Mouse (Mus musculus): ENCODE data around the gene Epha3. TPM values are rescaled to one million over a fixed set of nuclear protein-coding genes. Genes with fewer than 3 reads are reported as not detected.

The Epha3 gene
- polyA plus RNA-seq, 1 experiment from 2014 or later, result 35.0 TPM

DNA sequence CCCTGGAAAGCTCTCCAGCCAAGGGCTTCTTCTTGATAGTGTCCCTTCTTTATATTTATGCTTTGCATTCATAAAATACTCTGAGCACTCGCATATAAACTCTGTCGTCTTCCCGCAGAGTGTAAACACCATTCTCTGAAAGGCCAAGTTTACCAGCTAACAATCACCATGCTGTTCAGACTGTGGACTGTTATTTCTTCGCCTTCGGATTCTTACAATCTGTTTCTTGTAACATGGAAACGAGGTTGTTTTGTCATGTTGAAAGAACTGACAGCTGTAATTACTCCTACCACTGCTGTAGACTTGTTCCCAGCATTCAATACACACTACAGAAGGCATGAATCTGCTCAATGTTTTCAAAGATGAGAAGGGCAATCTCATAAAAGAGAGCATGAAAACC, 46.4 kb downstream of the Epha3 start:
- Histone ChIP-seq H3K27me3 (no peaks in the 10 kb centered on the region), H3K36me3 (no peaks in the 10 kb centered on the region), H3K4me1 (no peaks in the 10 kb centered on the region), H3K27ac (peak overlapping the region; percentile 25), H3K4me2 (peak overlapping the region; percentile 2; the same call in 1 of the 2 replicates), H3K4me3 (no peak overlapping the region), H3K9me3 (no peaks in the 10 kb centered on the region), H3K9ac (no peak overlapping the region)
- peak; percentile 64; the same call in 1 of the 2 replicates for ATAC-seq (ENCODE audit: borderline replicate concordance, extremely low read depth, low FRiP score, low TSS enrichment)
- WGBS, result 40% methylated on average over 6 of the region's 6 CpGs

DNA sequence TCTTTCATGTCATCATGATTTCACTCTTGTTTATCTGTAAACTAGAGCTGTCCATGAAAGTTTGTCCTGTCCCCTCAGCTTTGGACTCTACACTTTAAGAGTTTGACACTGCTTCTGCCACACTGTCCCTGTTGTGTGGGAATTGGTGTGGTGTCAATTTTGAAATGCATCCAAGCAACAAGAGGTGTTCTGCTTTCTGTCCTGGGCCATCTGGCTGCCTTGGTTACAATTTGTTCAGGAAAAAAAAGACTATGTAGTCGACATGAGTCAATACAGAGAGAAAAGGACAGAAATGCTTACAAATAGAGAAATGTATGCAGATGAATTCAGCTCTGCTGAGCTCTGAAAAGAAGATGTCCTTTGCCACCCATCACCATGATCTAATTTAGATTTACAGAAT, 47.3 kb downstream of the Epha3 start:
- H3K36me3 ChIP-seq, result no peaks in the 10 kb centered on the region
- no peaks in the 10 kb centered on the region for H3K4me1 ChIP-seq
- 15% methylated on average over 1 of the region's 1 CpGs for WGBS
- H3K4me2 ChIP-seq, result no peak overlapping the region
- H3K27ac ChIP-seq, result no peak overlapping the region
- no peak overlapping the region for H3K9ac ChIP-seq
- H3K4me3 ChIP-seq, result no peak overlapping the region
- ATAC-seq (ENCODE audit: borderline replicate concordance, extremely low read depth, low FRiP score, low TSS enrichment), result no peak
- no peaks in the 10 kb centered on the region for H3K9me3 ChIP-seq
- no peaks in the 10 kb centered on the region for H3K27me3 ChIP-seq

DNA sequence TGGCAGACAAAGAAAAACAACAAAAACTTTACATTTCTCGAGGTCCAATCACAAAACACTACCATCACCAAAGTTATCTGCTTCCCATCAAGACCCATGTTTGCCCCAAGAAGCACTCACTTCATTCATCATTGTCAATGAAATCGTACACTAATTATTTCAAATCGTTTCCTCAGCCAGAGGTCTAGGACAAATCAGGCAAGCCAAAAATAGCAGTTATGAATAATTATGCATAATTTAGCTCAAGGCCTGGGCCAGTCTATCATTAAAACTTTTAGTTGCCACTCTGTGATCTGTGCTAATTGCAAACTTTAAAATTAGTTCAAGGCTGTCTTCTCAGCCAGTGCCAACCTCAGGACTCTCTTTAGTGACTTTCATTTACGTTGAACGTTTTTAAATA, 54.1 kb downstream of the Epha3 start:
- Histone ChIP-seq H3K36me3 (no peaks in the 10 kb centered on the region), H3K4me2 (no peak overlapping the region), H3K4me1 (no peaks in the 10 kb centered on the region), H3K9me3 (no peaks in the 10 kb centered on the region), H3K9ac (no peak overlapping the region), H3K27me3 (no peaks in the 10 kb centered on the region), H3K4me3 (no peak overlapping the region), H3K27ac (no peak overlapping the region)
- ATAC-seq (ENCODE audit: borderline replicate concordance, extremely low read depth, low FRiP score, low TSS enrichment), result no peak
- 48% methylated on average over 5 of the region's 5 CpGs for WGBS

DNA sequence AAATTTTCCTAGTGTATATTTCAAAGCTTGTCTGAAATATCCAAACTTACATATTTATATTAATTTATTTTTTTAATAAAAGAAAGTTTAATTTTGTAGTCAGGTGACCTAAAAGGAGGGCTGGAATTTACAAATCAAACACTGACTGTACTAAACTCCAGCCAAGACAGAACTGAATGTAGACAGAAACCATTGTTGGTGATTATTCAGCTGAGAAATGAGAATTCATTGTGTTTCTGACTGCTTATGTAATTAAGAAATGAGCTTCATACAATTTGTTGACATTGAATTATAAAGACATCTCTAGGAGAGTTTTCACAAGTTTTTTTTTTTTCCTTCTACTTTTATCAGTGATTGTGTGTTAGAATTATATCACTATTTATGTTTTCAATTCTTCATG, 55.0 kb downstream of the Epha3 start:
- H3K9ac ChIP-seq, result no peak overlapping the region
- no peak overlapping the region for H3K4me3 ChIP-seq
- H3K36me3 ChIP-seq, result no peaks in the 10 kb centered on the region
- no peak overlapping the region for H3K27ac ChIP-seq
- no peak overlapping the region for H3K4me2 ChIP-seq
- no peak for ATAC-seq (ENCODE audit: borderline replicate concordance, extremely low read depth, low FRiP score, low TSS enrichment)
- H3K27me3 ChIP-seq, result no peaks in the 10 kb centered on the region
- no peaks in the 10 kb centered on the region for H3K4me1 ChIP-seq
- H3K9me3 ChIP-seq, result no peaks in the 10 kb centered on the region

DNA sequence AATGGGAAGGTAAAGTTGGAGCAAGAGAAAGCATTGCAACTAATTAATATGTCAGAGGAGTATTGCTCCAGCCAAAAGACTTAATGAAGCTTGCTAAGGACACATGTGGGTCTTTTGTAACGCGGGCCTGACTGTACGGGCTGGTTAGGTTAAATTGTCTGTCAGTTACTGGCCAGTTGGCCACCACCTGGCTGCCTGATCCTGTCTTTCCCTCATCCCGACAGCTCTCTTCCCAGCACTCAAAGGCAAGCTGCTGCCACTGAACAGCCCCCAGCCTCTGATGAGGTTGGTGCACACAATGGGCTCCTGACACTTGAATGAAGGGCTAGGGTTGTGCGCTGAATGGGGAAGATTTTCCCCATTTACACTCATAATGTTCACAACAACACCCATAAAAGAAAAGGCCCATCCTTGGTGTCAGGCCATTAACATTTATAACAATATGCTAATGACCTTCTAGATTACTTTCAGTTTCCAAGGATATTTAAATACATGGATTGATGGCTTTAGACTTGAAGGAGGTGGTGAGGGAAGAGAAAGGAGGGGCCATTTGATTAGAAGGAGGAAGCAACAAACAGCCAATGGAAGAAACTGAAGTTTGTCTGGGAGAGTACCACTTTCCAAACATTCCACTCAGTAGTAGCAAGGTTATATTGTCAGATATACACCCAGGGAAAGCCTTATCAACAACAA, 57.4 kb downstream of the Epha3 start:
- no peaks in the 10 kb centered on the region for H3K9me3 ChIP-seq
- WGBS, result 75% methylated on average over 5 of the region's 5 CpGs
- ATAC-seq (ENCODE audit: borderline replicate concordance, extremely low read depth, low FRiP score, low TSS enrichment), result no peak
- H3K27me3 ChIP-seq, result no peaks in the 10 kb centered on the region
- no peak overlapping the region for H3K4me3 ChIP-seq
- no peak overlapping the region for H3K27ac ChIP-seq
- H3K9ac ChIP-seq, result no peak overlapping the region
- no peaks in the 10 kb centered on the region for H3K36me3 ChIP-seq
- H3K4me2 ChIP-seq, result no peak overlapping the region
- H3K4me1 ChIP-seq, result no peaks in the 10 kb centered on the region

DNA sequence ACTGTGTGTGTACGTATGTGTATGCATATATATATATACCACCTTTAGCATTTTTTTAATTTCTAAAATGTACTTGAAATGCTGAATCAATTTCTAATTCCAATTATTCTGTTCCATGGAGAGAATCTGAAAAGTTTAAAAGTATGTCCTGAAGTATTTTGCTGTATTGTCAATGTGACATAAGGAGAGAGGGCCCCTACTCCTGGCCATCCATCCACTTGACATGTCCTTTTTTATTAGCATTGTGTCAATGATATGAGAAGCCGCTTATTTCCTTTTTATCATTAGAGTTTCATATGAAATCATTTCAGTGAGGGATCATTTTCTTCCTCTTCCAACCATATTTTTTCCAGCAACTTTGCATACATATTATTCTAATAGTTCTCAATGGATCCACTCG, 58.0 kb downstream of the Epha3 start:
- H3K4me2 ChIP-seq, result no peak overlapping the region
- ATAC-seq (ENCODE audit: borderline replicate concordance, extremely low read depth, low FRiP score, low TSS enrichment), result no peak
- H3K9me3 ChIP-seq, result no peaks in the 10 kb centered on the region
- H3K27me3 ChIP-seq, result no peaks in the 10 kb centered on the region
- H3K9ac ChIP-seq, result no peak overlapping the region
- 90% methylated on average over 3 of the region's 3 CpGs for WGBS
- no peaks in the 10 kb centered on the region for H3K36me3 ChIP-seq
- H3K4me1 ChIP-seq, result no peaks in the 10 kb centered on the region
- no peak overlapping the region for H3K27ac ChIP-seq
- no peak overlapping the region for H3K4me3 ChIP-seq

DNA sequence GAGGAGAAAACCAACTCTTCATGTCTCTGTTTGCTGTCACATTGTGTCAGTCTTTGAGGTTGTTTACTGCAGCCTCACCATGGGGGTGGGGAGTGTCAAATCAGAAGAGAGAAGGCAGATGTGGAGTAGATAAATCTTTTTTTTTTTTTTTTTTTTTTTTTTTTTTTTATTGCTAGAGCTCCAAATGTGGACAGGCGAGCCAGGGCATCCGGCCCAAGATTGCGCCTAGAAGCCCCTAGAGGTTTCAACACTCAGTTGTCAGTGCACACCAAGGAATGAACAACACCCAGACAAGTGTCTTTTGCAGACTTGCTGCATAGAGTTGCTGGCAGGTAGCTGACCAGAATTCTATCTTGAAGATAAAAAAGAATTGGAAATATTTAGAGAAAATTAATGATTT, 62.5 kb downstream of the Epha3 start:
- H3K36me3 ChIP-seq, result no peaks in the 10 kb centered on the region
- H3K4me1 ChIP-seq, result no peaks in the 10 kb centered on the region
- 55% methylated on average over 3 of the region's 3 CpGs for WGBS
- no peak overlapping the region for H3K9ac ChIP-seq
- no peak for ATAC-seq (ENCODE audit: borderline replicate concordance, extremely low read depth, low FRiP score, low TSS enrichment)
- H3K27ac ChIP-seq, result no peak overlapping the region
- H3K27me3 ChIP-seq, result no peaks in the 10 kb centered on the region
- no peaks in the 10 kb centered on the region for H3K9me3 ChIP-seq
- no peak overlapping the region for H3K4me2 ChIP-seq
- H3K4me3 ChIP-seq, result no peak overlapping the region

DNA sequence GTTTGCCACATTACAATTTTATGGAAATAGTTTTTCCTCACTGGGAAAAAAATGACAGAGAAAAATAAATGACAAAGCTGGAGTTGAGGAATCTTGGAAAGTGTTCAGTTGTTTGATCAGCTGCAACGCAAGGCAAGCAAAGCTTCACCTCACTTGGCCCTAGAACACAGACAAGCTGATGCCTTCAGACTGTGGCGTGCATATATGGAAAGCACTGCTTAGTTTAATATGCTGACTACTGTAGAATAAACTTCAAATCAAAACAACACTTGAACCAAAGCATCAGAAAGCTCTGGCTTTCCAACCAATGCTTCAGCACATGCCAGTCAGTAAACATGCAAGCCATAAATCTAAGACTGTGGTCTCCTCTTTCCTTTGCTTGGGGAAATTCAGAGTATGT, 65.6 kb downstream of the Epha3 start:
- Histone ChIP-seq H3K9me3 (no peaks in the 10 kb centered on the region), H3K4me3 (no peak overlapping the region), H3K4me2 (no peak overlapping the region), H3K36me3 (no peaks in the 10 kb centered on the region), H3K9ac (no peak overlapping the region), H3K27me3 (no peaks in the 10 kb centered on the region), H3K4me1 (peaks cover 8% of the 10 kb centered on the region), H3K27ac (no peak overlapping the region)
- 28% methylated on average over 2 of the region's 2 CpGs for WGBS
- peak; percentile 64; the same call in 1 of the 2 replicates for ATAC-seq (ENCODE audit: borderline replicate concordance, extremely low read depth, low FRiP score, low TSS enrichment)

DNA sequence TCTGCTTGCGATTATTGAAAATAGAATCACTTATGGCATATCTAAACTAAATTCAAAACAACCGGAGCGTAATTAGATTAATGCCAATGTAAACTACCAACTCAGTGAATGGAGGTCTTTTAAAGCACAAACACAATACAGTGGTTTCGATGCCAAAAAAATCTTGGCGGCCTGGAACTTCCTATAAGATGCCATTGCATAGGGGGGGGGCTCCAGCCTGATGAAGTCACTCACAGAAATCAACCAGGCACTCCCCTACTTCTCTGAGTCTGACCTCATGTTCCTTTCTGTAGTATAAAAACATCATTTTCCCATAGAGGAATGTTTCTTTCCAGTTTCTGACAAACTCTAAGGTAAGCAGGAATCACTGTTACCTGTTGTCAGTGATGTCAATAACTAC, 69.7 kb downstream of the Epha3 start:
- Histone ChIP-seq H3K9me3 (no peaks in the 10 kb centered on the region), H3K4me2 (no peak overlapping the region), H3K27me3 (no peaks in the 10 kb centered on the region), H3K36me3 (no peaks in the 10 kb centered on the region), H3K9ac (no peak overlapping the region), H3K4me1 (peaks cover 12% of the 10 kb centered on the region), H3K27ac (no peak overlapping the region), H3K4me3 (no peak overlapping the region)
- WGBS, result 44% methylated on average over 5 of the region's 5 CpGs
- peak; percentile 42; the same call in 1 of the 2 replicates for ATAC-seq (ENCODE audit: borderline replicate concordance, extremely low read depth, low FRiP score, low TSS enrichment)

DNA sequence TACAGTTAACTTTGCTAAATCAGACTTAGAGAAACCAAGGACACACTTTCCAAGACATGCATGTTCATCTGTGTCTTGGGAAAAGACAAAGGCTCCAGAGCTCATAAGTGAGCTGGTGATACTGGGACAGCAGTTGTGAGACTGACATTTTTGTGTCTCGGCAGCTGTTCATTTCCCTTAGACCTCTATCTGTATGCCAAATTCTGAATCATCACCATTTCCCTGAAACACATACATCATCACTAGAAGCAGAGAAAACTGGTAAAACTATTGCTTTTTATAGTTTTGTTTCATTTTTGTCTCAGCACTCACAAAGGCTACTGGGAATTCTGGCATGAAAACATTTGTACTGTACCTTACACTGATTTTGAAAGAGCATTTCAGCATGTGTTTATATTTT, 70.2 kb downstream of the Epha3 start:
- Histone ChIP-seq H3K4me2 (no peak overlapping the region), H3K9ac (no peak overlapping the region), H3K4me3 (no peak overlapping the region), H3K27ac (peak overlapping the region; percentile 45; the same call in 1 of the 2 replicates), H3K36me3 (no peaks in the 10 kb centered on the region), H3K27me3 (no peaks in the 10 kb centered on the region), H3K9me3 (no peaks in the 10 kb centered on the region), H3K4me1 (peaks cover 12% of the 10 kb centered on the region)
- 47% methylated on average over 1 of the region's 1 CpGs for WGBS
- ATAC-seq (ENCODE audit: borderline replicate concordance, extremely low read depth, low FRiP score, low TSS enrichment), result no peak; the same call in 1 of the 2 replicates

DNA sequence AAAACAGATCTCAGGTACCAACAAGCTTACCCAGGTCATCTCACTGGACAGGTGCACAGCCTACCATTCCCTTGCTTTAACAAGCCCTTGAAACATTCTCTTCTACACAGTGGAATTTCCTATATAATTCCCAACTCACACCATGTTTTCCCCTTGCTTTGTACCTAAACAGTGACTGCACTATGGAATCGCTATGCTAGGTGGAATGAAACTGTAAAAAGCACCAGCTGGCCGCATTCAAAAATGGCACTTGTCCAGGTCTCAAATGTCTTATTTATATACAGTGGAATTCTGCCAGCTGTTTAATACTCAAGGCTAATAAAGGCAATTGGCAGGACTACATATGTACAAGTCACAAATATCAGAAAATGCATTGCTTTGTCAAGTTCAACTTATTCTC, 71.9 kb downstream of the Epha3 start:
- no peaks in the 10 kb centered on the region for H3K27me3 ChIP-seq
- no peak overlapping the region for H3K4me2 ChIP-seq
- H3K4me3 ChIP-seq, result no peak overlapping the region
- H3K9ac ChIP-seq, result no peak overlapping the region
- H3K36me3 ChIP-seq, result no peaks in the 10 kb centered on the region
- no peaks in the 10 kb centered on the region for H3K9me3 ChIP-seq
- 36% methylated on average over 2 of the region's 2 CpGs for WGBS
- ATAC-seq (ENCODE audit: borderline replicate concordance, extremely low read depth, low FRiP score, low TSS enrichment), result no peak
- H3K27ac ChIP-seq, result no peak overlapping the region
- peaks cover 12% of the 10 kb centered on the region for H3K4me1 ChIP-seq

DNA sequence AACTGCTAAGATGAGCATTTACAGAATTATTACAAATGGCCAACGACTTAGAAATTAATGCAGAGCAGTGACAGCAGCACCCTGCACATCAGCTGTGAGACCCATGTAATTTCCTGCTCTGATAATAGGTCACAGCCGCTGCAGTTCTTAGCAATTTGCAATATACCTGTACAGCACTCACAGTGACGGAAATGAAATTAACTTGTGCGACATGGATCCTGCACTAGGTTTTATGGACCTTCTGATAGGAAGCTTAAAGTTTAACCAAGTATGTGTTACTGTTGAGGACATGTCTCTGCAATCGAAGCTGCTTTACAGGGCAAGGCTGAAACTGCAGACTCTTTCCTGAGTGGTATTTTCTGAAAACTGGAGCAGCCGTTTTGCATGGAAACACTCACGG, 80.4 kb downstream of the Epha3 start:
- Histone ChIP-seq H3K27ac (no peak overlapping the region), H3K36me3 (no peaks in the 10 kb centered on the region), H3K9me3 (no peaks in the 10 kb centered on the region), H3K4me3 (no peak overlapping the region), H3K9ac (no peak overlapping the region), H3K4me1 (0 out of 2 replicates have a peak, but pooled peaks cover 3% of the 10 kb centered on the region), H3K4me2 (no peak overlapping the region), H3K27me3 (no peaks in the 10 kb centered on the region)
- 69% methylated on average over 7 of the region's 7 CpGs for WGBS
- ATAC-seq (ENCODE audit: borderline replicate concordance, extremely low read depth, low FRiP score, low TSS enrichment), result no peak

DNA sequence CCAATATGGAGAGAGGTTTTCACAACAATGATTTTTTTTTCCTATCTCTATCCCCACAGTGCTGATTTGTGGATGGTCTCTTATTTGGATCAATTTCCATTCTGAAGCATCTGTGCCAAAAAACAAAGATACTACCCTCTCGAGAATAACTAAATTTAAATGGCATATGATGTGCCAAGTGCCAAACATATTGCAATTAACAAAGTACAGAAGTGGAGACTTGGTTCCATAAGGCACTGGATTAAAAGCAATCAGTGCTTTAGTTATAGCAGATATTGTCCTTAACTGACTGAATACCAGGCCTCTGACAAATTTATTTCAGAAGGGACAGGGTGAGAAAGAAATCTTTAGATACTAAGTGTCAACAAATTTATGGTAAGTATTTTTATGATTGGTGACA, 81.9 kb downstream of the Epha3 start:
- ATAC-seq (ENCODE audit: borderline replicate concordance, extremely low read depth, low FRiP score, low TSS enrichment), result no peak
- 44% methylated on average over 1 of the region's 1 CpGs for WGBS

More for the DNA sequence above, 81.9 kb downstream of the Epha3 start:
- Histone ChIP-seq H3K36me3 (no peaks in the 10 kb centered on the region), H3K27me3 (no peaks in the 10 kb centered on the region), H3K9me3 (no peaks in the 10 kb centered on the region), H3K4me1 (0 out of 2 replicates have a peak, but pooled peaks cover 3% of the 10 kb centered on the region), H3K9ac (no peak overlapping the region), H3K4me3 (no peak overlapping the region), H3K4me2 (no peak overlapping the region), H3K27ac (no peak overlapping the region)

Measured in lung, embryonic 15.5 days (tissue).